Mouse (Mus musculus): Measurements from ENCODE around the gene Smarcd2.

Gene Smarcd2

GRCm38 (mm10) chr11:106220603-106221002, 52.2 kb downstream of the Smarcd2 start:
- no peak for DNase-seq

- DNase-seq = peak; percentile 93
Measured at GRCm38 (mm10) chr11:106216730-106217490, 55.9 kb downstream of the Smarcd2 start, which contains the start of gene Ddx42. Ddx42 (plus strand) TSS chr11:106216926.

GRCm38 (mm10) chr11:106215927-106216729, 56.6 kb downstream of the Smarcd2 start, which contains the start of gene Ccdc47:
Ccdc47 (minus strand) TSS chr11:106216344.
- DNase-seq = peak; percentile 98

GRCm38 (mm10) chr11:106215450-106215859, 57.3 kb downstream of the Smarcd2 start:
- DNase-seq = peak; percentile 45

- peak; percentile 64 for DNase-seq
Measured at GRCm38 (mm10) chr11:106214856-106215255, 57.9 kb downstream of the Smarcd2 start.

Measured in cerebellum, adult 9-10 months (tissue).